Mouse (Mus musculus) heart, embryonic 11.5 days (tissue): Measurements from ENCODE around the gene Gtf3c5. TPM values are rescaled to one million over a fixed set of nuclear protein-coding genes. Genes with fewer than 3 reads are reported as not detected.

ENCODE experiments used
- ATAC-seq: fragments of 200-750 bp; cut with Nextera tagmentation; replicated peaks from 2 replicates; pipeline ENCODE4 v1.8.0; 2017; ENCODE audit warnings: moderate library complexity; ENCODE audit not compliant: insufficient number of reproducible peaks, low FRiP score, low TSS enrichment
- H3K27ac ChIP-seq: fragments of 300-500 bp; sonication (generic); 2 replicates; pipeline ENCODE4 v1.5.1; 2014; ENCODE audit warnings: mild to moderate bottlenecking, low read depth, low read length
- H3K27me3 ChIP-seq: fragments of 300-500 bp; sonication (generic); 2 replicates; pipeline ENCODE4 v1.6.1; 2014; ENCODE audit warnings: mild to moderate bottlenecking, low read length, mixed read lengths; ENCODE audit not compliant: control insufficient read depth, insufficient read depth
- H3K36me3 ChIP-seq: fragments of 300-500 bp; sonication (generic); 2 replicates; pipeline ENCODE4 v1.6.1; 2014; ENCODE audit warnings: mild to moderate bottlenecking, low read length, moderate library complexity, mixed read lengths; ENCODE audit not compliant: control insufficient read depth, insufficient read depth
- H3K4me1 ChIP-seq: fragments of 300-500 bp; sonication (generic); 2 replicates; pipeline ENCODE4 v1.6.1; 2014; ENCODE audit warnings: low read length; ENCODE audit not compliant: control insufficient read depth, insufficient read depth
- H3K4me2 ChIP-seq: fragments of 300-500 bp; sonication (generic); 2 replicates; pipeline ENCODE4 v1.6.1; 2014; ENCODE audit warnings: mild to moderate bottlenecking, moderate library complexity
- H3K4me3 ChIP-seq: fragments of 300-500 bp; sonication (generic); 2 replicates; pipeline ENCODE4 v1.5.1; 2014; ENCODE audit warnings: low read depth, low read length
- H3K9ac ChIP-seq: fragments of 300-500 bp; sonication (generic); 2 replicates; pipeline ENCODE4 v1.6.1; 2014; ENCODE audit warnings: mild to moderate bottlenecking, low read depth, low read length, moderate library complexity
- H3K9me3 ChIP-seq: fragments of 300-500 bp; sonication (generic); replicated peaks from 2 replicates; pipeline ENCODE4 v1.6.1; 2016; ENCODE audit warnings: low read length; ENCODE audit not compliant: control insufficient read depth
- WGBS: fragments of 180-500 bp; shearing (Covaris S2); extraction: QIAGEN DNeasy Blood & Tissue Kit; methylation state at CpG from one replicate; pipeline ENCODE4 v1.1.7; 2014; ENCODE audit not compliant: insufficient replicate concordance; 5-methylcytosine and 5-hydroxymethylcytosine counted together
- polyA plus RNA-seq: library from polyadenylated mRNA; unstranded; fragments of >200 nt; fragmentation: Nextera tagmentation; extraction: Ambion mirVana; gene quantifications from 2 replicates; pipeline ENCODE4 v1.2.1, GENCODE M21; 2014

Gene Gtf3c5
- polyA plus RNA-seq = 22.5 and 23.3 TPM in 2 replicates

DNA sequence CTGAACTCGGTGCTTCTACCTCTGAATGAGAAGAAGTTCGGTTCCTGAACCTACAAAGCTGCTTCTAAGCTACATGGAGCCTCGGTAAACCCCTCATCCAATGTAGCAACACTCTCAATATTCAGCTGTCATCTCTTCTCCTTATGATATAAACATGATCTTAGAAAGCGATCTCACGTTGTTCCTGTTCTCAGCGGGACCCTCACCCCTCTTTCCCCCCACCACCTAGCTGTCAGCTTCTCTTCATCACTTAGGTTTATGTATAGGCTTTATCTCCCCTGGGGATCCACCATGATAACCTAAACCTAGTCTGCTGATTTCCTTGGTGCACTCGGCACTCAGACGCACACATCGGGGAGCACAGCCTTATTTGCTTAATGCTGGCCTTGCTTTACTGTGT is at the start of gene Gtf3c5:
Gene Gtf3c5, minus strand, starts transcription at position 101 of the 400 bp plus-strand sequence.
- 72% methylated on average over 9 of the region's 9 CpGs for WGBS
- no peaks in the 10 kb centered on the region for H3K9me3 ChIP-seq

DNA sequence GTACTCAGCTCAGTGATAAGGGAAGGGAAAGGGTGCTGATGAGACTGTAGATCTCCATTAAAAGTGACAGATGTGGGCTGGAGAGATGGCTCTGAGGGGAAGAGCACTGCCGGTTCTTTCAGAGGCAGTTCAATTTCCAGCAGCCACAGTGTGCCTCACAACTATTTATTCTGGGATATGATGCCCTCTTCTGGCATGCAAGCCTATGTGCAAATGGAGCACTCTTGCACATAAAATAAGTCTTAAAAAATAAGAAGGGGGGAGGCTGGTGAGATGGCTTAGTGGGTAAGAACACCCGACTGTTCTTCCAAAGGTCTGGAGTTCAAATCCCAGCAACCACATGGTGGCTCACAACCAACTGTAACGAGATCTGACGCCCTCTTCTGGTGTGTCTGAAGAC is 49.6 kb upstream of the Gtf3c5 start:
- Histone ChIP-seq H3K27ac (no peak overlapping the region), H3K4me2 (no peak overlapping the region), H3K9ac (no peak overlapping the region), H3K27me3 (no peaks in the 10 kb centered on the region), H3K9me3 (no peaks in the 10 kb centered on the region), H3K4me3 (no peak overlapping the region), H3K4me1 (0 out of 2 replicates have a peak, but pooled peaks cover 4% of the 10 kb centered on the region), H3K36me3 (no peaks in the 10 kb centered on the region)
- WGBS = 50% methylated on average over 4 of the region's 4 CpGs
- ATAC-seq = no peak

More for the DNA sequence above, at the start of gene Gtf3c5:
- 0 out of 2 replicates have a peak, but pooled peaks cover 4% of the 10 kb centered on the region for H3K36me3 ChIP-seq
- peak within 1 kb of the TSS; percentile 71 for H3K4me2 ChIP-seq
- H3K27ac ChIP-seq = peak within 1 kb of the TSS; percentile 41
- peak within 1 kb of the TSS; percentile 80 for H3K9ac ChIP-seq
- no peaks in the 10 kb centered on the region for H3K27me3 ChIP-seq
- peak within 1 kb of the TSS; percentile 77 for H3K4me3 ChIP-seq
- 0 out of 2 replicates have a peak, but pooled peaks cover 4% of the 10 kb centered on the region for H3K4me1 ChIP-seq
- ATAC-seq = no peak

DNA sequence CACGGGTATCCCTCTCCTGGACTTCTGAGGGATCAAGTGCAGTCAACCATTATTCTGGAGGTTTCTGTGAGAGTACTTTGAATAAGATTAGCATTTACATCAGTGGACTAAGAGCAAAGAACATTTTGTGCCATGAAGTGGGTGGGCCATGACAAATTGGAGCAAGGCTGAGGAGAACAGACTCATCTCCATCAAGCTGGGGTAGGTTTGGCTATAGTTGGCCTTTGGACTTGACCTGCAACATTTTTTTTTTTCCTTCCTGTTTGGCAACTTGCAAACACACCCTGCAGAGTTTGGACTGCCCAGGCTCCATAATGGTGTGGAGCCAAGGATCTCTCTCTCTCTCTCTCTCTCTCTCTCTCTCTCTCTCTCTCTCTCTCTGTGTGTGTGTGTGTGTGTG is 49.1 kb upstream of the Gtf3c5 start:
- Histone ChIP-seq H3K36me3 (no peaks in the 10 kb centered on the region), H3K9me3 (no peaks in the 10 kb centered on the region), H3K27me3 (no peaks in the 10 kb centered on the region), H3K4me3 (no peak overlapping the region), H3K4me2 (no peak overlapping the region), H3K9ac (no peak overlapping the region), H3K4me1 (0 out of 2 replicates have a peak, but pooled peaks cover 4% of the 10 kb centered on the region), H3K27ac (no peak overlapping the region)
- WGBS = 59% methylated on average over 1 of the region's 1 CpGs
- no peak for ATAC-seq

- Histone ChIP-seq H3K27ac (no peak overlapping the region), H3K36me3 (no peaks in the 10 kb centered on the region), H3K27me3 (no peaks in the 10 kb centered on the region), H3K4me3 (no peak overlapping the region), H3K9ac (no peak overlapping the region), H3K9me3 (no peaks in the 10 kb centered on the region), H3K4me1 (no peaks in the 10 kb centered on the region), H3K4me2 (no peak overlapping the region)
- ATAC-seq = no peak
- 53% methylated on average over 4 of the region's 4 CpGs for WGBS
These were observed 46.4 kb upstream of the Gtf3c5 start for GRCm38 (mm10) chr2:28629911-28630381.

- no peak for ATAC-seq
- WGBS = 40% methylated on average over 2 of the region's 2 CpGs
- Histone ChIP-seq H3K36me3 (no peaks in the 10 kb centered on the region), H3K4me2 (no peak overlapping the region), H3K9ac (no peak overlapping the region), H3K27ac (no peak overlapping the region), H3K4me3 (no peak overlapping the region), H3K4me1 (no peaks in the 10 kb centered on the region), H3K27me3 (0 out of 2 replicates have a peak, but pooled peaks cover under 1% of the 10 kb centered on the region), H3K9me3 (no peaks in the 10 kb centered on the region)
These were observed 44.5 kb upstream of the Gtf3c5 start for GRCm38 (mm10) chr2:28628053-28628452.

DNA sequence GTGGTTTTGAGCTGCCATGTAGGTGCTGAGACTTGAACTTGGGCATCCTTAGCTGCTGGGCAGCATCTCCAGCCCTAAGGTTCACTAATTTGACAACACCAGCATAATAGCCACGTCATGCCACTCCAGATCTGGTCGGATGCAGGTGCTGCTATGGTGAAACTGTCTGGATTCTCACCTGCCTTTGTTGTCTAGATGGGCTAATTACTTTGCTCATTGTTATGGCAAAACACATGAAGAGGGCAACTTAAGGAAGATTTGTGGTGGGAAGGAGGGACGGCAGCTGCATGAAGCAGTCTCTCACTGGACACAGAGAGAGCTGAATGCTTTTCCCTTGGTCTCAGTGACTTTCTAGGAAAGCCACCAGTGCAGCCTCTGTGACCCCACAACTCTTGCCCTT is 42.5 kb upstream of the Gtf3c5 start:
- H3K4me2 ChIP-seq = no peak overlapping the region
- H3K27ac ChIP-seq = no peak overlapping the region
- peaks cover 15% of the 10 kb centered on the region for H3K27me3 ChIP-seq
- H3K4me1 ChIP-seq = no peaks in the 10 kb centered on the region
- no peak for ATAC-seq
- H3K4me3 ChIP-seq = no peak overlapping the region
- no peaks in the 10 kb centered on the region for H3K36me3 ChIP-seq
- WGBS = 87% methylated on average over 3 of the region's 3 CpGs
- H3K9ac ChIP-seq = no peak overlapping the region
- H3K9me3 ChIP-seq = no peaks in the 10 kb centered on the region

GRCm38 (mm10) chr2:28624870-28625269 is 41.3 kb upstream of the Gtf3c5 start:
- no peak overlapping the region for H3K4me2 ChIP-seq
- ATAC-seq = no peak
- no peaks in the 10 kb centered on the region for H3K4me1 ChIP-seq
- no peaks in the 10 kb centered on the region for H3K9me3 ChIP-seq
- WGBS = 79% methylated on average over 3 of the region's 3 CpGs
- H3K9ac ChIP-seq = no peak overlapping the region
- H3K4me3 ChIP-seq = no peak overlapping the region
- no peaks in the 10 kb centered on the region for H3K36me3 ChIP-seq
- peaks cover 21% of the 10 kb centered on the region for H3K27me3 ChIP-seq
- no peak overlapping the region for H3K27ac ChIP-seq

- H3K27ac ChIP-seq = no peak overlapping the region
- no peak overlapping the region for H3K9ac ChIP-seq
- H3K9me3 ChIP-seq = no peaks in the 10 kb centered on the region
- WGBS = 19% methylated on average over 10 of the region's 10 CpGs
- H3K4me2 ChIP-seq = no peak overlapping the region
- peaks cover 25% of the 10 kb centered on the region for H3K27me3 ChIP-seq
- no peaks in the 10 kb centered on the region; the same call in 1 of the 2 replicates for H3K4me1 ChIP-seq
- no peaks in the 10 kb centered on the region for H3K36me3 ChIP-seq
- no peak overlapping the region for H3K4me3 ChIP-seq
- no peak for ATAC-seq
These were observed 39.1 kb upstream of the Gtf3c5 start for GRCm38 (mm10) chr2:28622521-28623124.
